Mouse (Mus musculus) left cerebral cortex, postnatal 10 days (tissue): ENCODE data around the gene Klc4. TPM values are rescaled to one million over a fixed set of nuclear protein-coding genes. Genes with fewer than 3 reads are reported as not detected.

Experiments used
- DNase-seq, 2 experiments: peaks; one replicate each; pipeline ENCODE4 v3.0.0; 2021 to 2022; ENCODE audit warnings: low spot score in 2 of 2, mixed read lengths in 1 of 2; ENCODE audit errors: extremely low spot score in 1 of 2
- intact Hi-C: fragments of 180-260 bp; cut with DNase I; formaldehyde crosslinking; loops from one replicate; pipeline ENCODE4 v1.15.1; 2025
- total RNA-seq, 2 experiments: library from RNA; stranded (reverse); gene quantifications; 2 replicates each; pipeline ENCODE4 v1.2.3; 2021

Klc4 gene
- total RNA-seq, 2 experiments from 2014 or later: 14.7 to 15.0 TPM

DNA sequence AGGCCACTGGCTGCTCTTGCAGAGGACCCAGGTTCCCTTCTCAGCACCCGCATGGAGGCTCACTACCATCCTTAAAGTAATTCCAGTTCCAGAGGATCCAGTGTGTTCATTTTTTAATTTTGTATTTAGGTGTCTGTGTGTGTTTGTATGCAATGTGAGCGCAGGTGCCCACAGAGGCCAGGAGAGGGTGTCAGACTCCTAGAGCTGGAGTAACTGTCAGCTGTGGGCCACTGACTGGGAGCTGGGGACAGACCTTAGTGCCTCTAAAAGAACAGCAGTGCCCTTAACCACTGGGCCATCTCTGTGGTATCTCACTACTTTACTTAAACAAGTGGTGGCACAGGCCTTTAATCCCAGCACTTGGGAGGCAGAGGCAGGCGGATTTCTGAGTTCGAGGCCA is 42.6 kb downstream of the Klc4 start:
- DNase-seq: no peak
- intact Hi-C loops: no loop called here

DNA sequence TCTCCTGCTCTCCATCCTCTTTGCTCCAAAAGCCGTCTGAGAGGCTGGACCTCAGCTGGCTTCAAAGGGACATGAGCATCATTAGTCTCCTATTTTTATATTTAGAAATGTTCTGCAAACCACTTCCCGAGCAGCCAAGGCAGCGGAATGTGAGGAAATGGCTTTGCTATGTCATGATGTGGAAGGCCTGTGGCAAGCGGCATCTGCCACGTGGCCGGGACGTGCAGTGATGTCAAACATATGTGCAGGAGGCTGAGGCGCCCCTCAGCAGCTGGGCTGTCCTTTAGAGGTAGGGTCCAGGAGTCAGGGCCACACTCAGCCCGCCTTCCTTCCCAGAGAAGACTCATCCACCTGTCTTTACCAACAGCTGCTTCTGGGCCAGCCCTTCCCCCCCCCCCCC is 43.6 kb downstream of the Klc4 start:
- DNase-seq: no peak
- intact Hi-C loops: no loop called here

DNA sequence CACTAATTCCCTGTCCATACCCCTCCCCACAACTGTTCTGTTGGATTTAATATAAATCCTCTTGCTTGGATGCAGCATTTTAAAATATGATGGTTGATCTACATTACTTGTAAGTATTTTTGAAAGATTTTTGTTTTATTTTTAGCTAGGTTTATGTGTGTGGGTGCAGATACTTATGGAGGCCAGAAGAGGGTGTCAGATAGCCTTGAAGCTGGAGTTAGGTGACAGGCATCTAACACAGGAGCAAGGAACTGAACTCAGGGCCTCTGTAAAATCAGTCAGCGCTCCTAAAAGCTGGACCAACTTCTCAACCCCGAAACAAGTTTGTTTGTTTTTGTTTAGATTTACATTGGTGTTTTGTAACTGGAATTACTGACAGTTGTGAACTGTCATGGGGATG is 45.3 kb downstream of the Klc4 start:
- no peak for DNase-seq
- intact Hi-C loops: no loop called here

DNA sequence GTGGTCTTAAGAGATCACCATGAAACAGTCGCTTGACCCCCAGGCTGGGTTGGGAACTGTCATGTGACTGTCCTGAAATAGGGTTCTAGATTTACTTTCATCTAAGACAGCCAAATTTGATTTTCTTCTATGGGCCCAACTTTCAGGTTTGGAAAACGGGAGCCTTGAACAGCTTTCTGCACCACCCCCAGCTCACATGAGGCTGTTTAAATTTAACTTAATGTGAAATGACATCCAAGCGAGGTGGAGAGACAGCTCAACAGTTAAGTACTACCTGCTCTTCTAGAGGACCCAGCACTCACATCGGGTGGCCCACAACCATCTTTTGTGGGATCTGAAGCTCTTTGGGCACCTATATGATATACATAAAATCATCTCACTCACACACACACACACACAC is 46.9 kb downstream of the Klc4 start:
- intact Hi-C loops: no loop called here
- DNase-seq: no peak

DNA sequence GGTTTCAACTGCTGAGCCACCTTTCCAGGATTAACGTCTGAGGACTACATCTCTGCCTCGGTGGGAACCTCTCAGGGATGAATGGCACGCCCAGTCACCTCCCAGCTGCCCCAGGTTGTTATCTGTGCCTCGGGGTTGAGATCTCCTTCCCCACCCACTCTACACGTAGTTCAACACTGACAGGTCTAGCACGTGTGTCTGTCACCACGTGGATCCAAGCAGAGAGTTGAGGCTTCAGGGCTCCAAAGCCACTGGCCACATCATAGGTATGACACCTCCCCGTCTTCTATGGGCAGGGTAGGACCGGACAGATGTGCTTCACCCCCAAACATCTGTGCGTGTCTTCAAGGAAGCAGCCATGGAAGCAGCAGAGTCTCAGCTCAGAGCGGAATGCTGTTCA is 47.9 kb downstream of the Klc4 start:
- no peak for DNase-seq
- intact Hi-C loops: no loop called here

DNA sequence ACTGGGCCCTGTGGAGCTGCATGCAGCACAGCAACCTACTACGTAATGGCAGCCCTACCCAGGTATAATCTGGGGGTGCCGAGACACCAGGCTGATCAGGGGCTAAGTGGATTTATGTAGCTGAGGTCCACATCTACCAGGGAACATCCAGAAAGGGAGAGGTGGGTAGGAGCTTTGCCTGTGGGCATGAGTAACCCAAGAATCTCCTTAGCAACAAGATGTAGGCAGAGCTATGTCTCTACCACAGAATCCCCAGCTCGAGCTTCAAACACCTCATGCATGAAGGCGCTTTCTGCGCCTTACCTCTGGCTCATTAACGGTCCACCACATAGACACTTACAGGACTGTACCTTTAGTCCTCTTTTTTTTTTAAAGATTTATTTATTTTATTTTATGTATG is 50.5 kb downstream of the Klc4 start:
- DNase-seq: no peak
- intact Hi-C loops: no loop called here

DNA sequence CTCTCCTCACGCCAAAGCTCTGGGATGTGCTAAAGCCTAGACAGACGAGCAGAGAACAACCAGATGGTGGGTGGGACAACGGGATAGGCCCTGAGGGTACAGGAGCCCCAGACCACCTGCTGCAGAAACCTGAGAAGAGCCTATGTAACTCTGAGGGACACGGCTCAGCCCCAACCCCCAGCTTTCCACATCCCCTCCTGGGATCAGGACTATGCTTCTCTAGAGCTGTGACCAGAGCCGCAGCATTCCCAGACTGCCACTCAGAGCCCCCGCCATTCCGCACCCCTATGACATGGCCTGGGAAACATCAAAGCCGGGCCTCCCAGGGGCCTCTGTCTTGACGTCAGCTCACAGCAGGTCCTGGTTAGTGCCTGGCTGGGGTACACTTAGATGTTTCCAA is 51.2 kb downstream of the Klc4 start:
- no peak for DNase-seq
- intact Hi-C loops: no loop called here

DNA sequence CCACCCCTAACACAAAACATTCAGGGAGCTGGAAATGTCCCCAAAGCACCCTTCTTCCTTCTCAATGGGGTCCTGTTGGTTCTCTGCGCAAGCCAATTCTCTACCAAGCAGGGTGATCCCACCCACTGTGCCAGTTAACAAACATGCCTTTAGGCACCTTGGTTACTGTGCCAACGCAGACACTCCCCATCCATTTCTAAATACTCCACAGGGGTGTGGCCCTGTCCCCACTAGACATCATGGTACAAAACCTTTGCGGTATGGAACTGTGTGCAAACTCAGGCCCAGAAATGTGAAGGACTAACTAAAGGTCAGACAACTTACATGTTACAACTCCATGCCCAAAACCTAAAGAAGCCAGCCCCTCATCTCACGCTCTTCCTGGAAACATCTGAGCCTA is 52.7 kb downstream of the Klc4 start:
- intact Hi-C loops: no loop called here
- DNase-seq: no peak

DNA sequence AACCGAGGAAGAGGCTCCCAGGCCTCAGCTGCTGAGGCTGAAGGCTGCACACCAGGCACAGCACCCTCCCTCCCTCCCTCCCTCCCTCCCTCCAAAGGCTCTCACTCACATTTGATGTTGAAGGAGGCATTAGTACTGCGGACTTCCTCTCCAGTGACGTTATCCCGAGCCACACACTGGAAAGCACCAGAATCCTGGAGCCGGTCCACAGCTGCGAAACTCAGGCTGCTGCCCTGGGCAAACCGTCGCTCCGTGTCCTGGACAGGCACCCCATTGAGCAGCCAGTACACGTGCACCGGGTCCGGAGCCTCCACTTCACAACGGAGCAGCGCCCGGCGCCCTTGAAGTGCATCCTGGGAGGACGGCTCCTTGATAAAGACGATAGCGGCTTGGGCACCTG is 54.4 kb downstream of the Klc4 start:
- peak in 1 of 2 experiments; percentile 70 for DNase-seq
- intact Hi-C loops: no loop called here

DNA sequence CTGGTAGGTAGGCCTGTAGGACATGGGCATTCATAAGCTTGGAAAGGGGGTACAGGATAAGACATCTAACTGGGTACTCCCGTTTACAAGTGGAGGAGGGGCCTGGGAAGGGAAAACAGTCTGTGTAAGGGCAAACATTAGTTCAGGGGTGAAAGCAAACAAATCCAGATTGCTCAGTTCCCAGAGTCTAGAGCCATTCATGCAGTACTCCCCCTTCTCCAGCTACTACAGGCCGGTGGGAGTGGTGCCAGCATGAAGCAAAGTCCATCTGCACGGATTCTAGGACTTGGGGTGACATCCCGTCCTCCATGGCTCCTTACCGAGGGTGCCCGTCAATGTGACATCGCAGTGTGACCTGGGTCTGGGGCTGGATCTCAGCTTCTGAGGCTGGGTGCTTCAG is 55.4 kb downstream of the Klc4 start:
- intact Hi-C loops: no loop called here
- DNase-seq: no peak

DNA sequence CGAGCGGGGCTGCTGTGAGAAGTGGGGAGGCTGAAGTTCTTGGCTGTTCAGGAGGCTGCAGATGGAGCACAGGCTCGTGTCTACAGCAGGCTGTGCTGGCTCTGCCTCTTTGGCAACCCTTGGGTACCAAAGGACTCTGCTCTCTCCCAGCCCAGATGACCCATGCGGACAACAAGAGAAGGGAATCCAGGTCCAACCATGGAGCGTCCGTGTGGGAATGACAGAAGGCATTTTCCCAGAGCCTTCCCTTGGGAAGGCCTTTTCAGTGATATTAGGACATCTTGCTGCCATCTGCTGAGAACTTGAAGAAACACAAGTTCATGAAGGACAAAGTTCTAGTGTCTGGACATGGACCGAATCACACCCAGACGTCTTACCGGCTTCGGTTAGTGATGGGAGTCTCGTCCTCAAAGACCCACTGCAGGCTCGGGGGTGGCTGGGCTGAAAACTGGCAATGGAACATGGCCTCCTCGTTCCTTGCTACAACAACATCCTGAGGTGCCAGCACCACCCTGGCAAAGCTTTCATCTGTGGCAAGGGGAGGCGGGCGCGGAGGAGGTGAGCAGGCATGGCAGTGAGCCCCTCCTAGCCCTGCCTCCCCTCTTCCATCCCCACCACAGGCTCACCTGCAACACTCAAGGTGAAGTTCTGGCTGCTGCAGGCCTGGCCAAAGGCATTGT is 56.0 kb downstream of the Klc4 start:
- DNase-seq: no peak
- intact Hi-C loops: no loop called here

DNA sequence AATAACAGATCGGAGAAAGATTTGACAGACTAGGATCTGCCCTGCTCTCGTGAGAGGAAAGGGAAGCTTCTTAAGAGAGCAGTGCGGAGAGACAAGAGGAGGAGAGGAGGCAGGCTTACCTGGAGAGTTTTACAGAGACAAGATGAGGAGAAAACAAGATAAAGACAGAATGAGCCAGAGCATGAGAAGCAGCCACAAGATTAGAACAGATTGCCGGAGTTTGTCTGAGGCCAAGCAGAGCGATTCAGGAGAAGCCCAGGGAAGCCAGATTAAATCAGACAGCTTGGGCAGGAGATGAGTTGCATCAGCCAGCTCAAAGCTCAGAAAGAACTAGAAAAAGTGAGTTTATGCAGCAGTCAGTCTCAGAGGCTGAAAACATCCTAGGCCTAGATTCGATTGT is 56.9 kb downstream of the Klc4 start:
- no peak for DNase-seq
- intact Hi-C loops: no loop called here

DNA sequence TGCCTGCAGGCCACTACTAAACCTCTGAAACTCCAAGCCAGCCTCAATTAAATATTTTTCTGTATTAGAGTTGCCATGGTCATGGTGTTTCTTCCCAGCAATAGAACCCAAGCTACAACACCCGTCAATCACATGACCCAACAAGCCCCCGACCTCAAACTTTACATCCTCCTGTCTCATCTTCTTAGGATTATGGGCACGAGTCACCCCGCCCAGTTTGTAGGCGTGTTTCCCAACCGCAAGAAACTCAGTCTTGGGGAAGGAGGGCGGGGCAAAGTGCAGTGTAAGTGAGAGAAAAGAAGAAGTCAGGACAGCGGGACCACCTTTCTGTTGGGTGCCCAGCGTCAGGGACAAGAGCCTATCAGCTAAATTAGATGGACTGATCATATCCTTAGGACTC is 57.6 kb downstream of the Klc4 start:
- no peak for DNase-seq
- intact Hi-C loops: no loop called here

DNA sequence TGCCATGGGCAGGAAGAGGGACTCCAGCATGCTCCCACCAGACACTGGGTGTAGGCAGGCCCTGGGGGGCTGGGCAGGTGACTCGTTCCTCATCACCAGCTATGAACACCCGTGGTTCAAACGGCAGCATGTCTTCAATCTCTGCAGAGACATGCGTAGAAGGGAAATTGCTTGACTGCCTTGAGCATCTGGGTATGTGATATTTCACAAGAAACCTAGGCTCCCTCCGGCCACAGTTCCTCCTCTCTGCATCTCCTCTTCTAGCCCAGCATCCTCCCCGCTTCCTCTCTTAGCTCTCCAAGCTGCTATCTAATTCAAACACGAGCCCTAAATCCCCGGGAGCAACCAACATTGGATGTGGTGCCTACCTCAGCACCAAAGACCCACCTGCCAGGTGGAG is 59.5 kb downstream of the Klc4 start:
- intact Hi-C loops: no loop called here
- no peak for DNase-seq

Other genes starting within 250 kb of the Klc4 start
- gene Crip3, start 217.1 kb downstream of the Klc4 start, total RNA-seq: 1 to 10 TPM; 3.1 to 5.9 TPM
- gene Slc22a7, start 207.6 kb downstream of the Klc4 start, total RNA-seq: under 1 TPM; 0.26 to 0.75 TPM
- 100 to 1,000 TPM; 115 to 117 TPM for gene Ttbk1, start 158.3 kb downstream of the Klc4 start, total RNA-seq
- 1 to 10 TPM; 6.0 to 6.2 TPM for gene Dnph1, start 149.3 kb downstream of the Klc4 start, total RNA-seq
- 10 to 100 TPM; 41.7 to 43.5 TPM for gene Cul9, start 99.6 kb downstream of the Klc4 start, total RNA-seq
- gene Srf, start 89.8 kb downstream of the Klc4 start, total RNA-seq: 10 to 100 TPM; 39.9 to 44.9 TPM
- gene Ptk7, start 16.5 kb downstream of the Klc4 start, total RNA-seq: 10 to 100 TPM; 18.5 to 18.8 TPM
- 10 to 100 TPM; 44.6 to 50.5 TPM for gene Mrpl2, start 207 bp upstream of the Klc4 start, total RNA-seq
- gene Cul7, start 4.3 kb upstream of the Klc4 start, total RNA-seq: 10 to 100 TPM; 39.3 to 46.5 TPM
- 10 to 100 TPM; 14.8 to 19.3 TPM for gene Rrp36, start 28.3 kb upstream of the Klc4 start, total RNA-seq
- gene Mea1, start 32.8 kb upstream of the Klc4 start, total RNA-seq: 100 to 1,000 TPM; 124 to 130 TPM
- 100 to 1,000 TPM; 175 to 180 TPM for gene Klhdc3, start 34.9 kb upstream of the Klc4 start, total RNA-seq
- 10 to 100 TPM; 96.4 to 98.5 TPM for gene Ppp2r5d, start 59.1 kb upstream of the Klc4 start, total RNA-seq
- gene Pex6, start 65.4 kb upstream of the Klc4 start, total RNA-seq: 10 to 100 TPM; 28.9 to 29.4 TPM
- under 1 TPM in 1 of 2 experiments, not detected in 1; 0.69 TPM for gene Gnmt, start 83.1 kb upstream of the Klc4 start, total RNA-seq
- 10 to 100 TPM; 50.9 to 53.7 TPM for gene Cnpy3, start 106.2 kb upstream of the Klc4 start, total RNA-seq
- not detected for gene Ptcra, start 117.7 kb upstream of the Klc4 start, total RNA-seq
- 10 to 100 TPM; 13.4 to 14.5 TPM for gene 2310039H08Rik, start 126.6 kb upstream of the Klc4 start, total RNA-seq
- 10 to 100 TPM; 46.5 to 52.7 TPM for gene Rpl7l1, start 136.7 kb upstream of the Klc4 start, total RNA-seq
- gene Bicral, start 212.5 kb upstream of the Klc4 start, total RNA-seq: 10 to 100 TPM; 36.5 to 36.6 TPM
- 10 to 100 TPM; 29.9 to 37.5 TPM for gene Tbcc, start 244.7 kb upstream of the Klc4 start, total RNA-seq